Mouse (Mus musculus) layer of hippocampus, adult 9-10 months (tissue): Measurements from ENCODE around the gene Terb2.

ENCODE experiments used
- DNase-seq: peaks from one replicate; pipeline ENCODE4 v3.0.0; 2022; ENCODE audit warnings: low spot score

Terb2 gene

DNA sequence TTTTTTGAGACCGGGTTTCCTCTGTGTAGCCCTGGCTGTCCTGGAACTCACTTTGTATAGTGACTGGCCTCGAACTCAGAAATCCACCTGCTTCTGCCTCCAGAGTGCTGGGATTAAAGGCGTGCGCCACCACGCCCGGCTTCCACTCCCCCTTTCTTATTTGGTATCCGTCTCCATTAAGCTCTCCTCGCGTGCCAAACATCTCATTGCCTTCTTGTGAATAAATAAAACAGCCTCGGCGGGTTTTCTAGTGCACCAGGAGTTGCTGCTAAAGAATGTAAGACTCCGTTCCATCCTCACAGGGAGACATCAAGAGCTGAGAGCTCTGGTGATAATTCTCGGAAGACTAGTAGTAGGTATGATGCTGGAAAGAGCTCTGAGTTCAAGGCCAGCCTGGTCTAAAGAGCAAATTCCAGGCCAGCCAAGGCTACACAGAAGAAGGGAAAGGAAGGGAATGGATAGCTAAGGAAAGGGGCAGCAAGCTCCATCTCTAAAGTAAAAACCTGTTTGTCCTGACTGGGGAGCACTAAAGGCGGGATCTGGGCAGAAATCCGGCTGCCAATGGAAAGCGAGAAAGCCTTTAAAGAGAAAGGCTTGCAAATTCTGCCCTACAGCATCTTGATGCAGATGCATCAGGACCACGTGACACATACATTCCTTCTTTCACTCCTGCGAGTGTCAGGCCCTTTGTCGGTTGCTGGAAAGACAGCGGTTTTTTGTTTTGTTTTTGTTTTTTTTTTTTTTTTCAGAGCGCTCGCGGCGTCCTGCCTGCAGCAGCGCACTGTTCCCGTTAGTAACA lies 47.9 kb downstream of the Terb2 start:
- DNase-seq = peak; percentile 3

DNA sequence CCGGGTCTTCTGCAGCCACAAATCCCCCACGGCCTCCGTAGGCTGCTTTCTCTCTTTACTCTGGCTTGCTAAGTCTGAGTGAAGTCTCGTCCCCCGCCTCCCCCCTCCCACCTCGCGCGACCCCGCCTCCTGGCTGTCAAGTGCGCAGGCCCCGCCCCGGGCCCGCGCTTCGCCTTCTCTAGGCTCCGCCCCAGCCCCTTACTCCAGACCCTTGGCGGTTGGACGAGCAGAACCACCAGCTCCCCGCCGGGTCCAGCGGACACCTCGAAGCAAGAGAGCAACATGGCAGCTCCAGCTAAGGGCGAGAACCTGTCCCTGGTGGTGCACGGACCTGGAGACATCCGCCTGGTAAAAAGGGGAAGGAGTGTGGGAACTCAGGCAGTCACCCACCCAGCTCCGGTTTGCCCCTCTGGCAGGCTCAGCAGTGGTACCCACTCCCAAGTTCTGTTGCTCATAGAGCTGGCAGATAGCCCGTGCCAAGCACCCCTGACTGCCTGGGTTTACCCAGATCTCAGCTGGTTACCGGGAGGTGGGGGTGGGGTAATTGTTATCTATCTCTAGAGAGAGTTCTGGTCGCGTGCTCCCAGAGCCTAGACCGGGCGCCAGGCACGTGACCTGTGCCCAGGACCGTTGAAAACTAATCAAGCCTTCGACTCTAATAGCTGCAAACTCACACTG lies 48.7 kb downstream of the Terb2 start, which contains the start of gene Sord:
Gene Sord, plus strand, starts transcription at position 139 of the 678 bp plus-strand sequence.
- peak; percentile 52 for DNase-seq

DNA sequence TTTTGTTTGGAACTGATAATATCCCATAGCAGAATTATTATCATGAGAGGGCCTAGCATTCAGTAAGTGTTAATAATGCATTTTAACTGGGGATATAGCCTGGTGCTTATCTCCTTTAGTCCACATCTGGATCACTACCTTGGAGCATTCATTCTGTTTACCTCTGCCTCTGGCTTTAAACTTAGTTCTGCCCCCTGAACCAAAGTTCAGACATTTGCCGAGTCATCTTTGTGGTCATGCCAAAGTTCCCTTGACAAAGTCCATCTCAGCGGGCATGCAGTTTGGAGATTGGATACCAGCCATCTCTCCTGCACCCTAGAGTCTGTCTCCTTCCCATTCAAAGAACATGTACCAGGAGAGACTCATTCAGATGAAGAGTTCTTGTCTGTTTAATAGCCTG lies 49.4 kb downstream of the Terb2 start:
- DNase-seq = no peak

DNA sequence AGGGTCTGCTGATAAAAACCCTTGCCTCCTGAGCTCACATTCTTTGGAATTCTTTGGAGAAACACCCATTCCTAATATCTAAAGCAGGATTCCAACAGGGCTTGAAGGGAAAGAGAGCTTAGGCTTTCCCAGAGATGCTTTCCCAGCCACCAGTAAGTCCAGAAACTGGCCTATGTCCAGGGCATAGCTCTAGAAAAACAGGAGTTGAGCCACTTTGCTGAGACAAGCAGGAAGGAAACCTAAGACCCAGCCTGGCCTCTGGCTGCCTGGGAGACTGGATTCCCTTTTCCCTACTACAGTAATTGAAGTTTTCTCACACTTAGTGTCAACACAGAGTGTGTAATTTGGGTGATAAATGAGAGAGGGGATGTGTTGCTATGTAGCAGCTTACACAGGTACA lies 50.2 kb downstream of the Terb2 start:
- no peak for DNase-seq

DNA sequence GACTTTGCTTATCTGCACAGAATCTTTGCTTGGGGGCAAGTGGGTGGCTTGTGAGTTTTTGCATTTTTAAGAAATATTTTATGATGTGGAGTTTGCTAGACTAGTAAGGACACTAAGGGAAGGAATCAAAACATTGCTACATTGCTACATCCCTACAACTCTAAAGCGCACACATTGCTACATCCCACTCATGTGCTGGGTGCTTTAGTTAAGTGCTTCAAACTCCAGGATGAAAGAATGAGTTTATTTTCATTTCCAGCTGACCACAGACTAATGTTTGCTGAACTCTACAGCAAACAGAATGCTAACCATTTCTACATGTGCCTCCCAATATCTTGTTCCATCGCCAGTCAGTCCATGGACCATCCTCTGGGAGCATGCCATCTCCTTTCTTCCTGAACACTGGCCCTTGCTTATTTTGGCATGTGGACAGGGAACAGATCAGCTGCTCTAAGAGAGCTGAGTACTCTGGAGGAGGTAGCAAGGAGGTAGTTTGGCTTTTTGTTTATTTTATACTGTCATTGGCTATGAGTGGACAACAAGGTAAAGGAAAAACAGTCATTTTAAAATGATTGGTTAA lies 51.9 kb downstream of the Terb2 start:
- no peak for DNase-seq

DNA sequence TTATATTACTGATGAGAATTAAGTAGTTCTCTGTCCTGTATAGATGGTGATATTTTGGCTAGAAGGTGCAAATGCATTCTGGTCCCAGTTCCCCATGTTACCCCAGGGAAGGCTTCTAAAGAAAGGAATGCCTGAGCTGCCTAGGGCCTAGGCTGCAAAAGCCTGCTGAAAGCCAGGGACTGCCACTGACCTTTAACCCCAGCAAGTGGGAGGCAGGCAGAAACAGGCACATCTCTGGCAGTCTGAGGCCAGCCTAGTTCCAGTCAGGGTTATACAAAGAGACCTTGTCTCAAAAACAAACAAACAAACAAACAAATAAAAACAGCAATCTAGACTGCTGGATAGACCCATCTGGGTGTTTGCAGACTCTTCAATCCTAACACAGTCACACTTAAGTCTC lies 54.7 kb downstream of the Terb2 start:
- no peak for DNase-seq

DNA sequence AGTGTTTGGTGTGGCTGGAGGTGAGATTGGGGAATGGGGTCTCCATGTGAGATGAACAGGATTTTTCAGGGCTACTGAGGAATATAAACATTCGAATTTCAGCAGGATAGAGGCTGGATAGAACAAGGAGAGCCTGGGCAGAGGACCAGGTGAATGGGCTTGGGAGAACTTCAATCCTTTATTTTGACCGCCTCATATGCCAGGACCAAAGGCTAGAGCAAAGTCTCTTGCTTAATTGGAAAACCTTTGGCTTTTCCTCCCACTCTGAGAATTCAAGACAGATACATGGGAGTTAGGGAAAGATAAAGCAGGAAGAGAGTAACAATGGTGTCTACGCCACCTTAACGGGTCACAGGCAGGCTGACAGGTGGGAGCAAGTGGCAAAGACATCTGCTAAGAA lies 55.2 kb downstream of the Terb2 start:
- DNase-seq = no peak

DNA sequence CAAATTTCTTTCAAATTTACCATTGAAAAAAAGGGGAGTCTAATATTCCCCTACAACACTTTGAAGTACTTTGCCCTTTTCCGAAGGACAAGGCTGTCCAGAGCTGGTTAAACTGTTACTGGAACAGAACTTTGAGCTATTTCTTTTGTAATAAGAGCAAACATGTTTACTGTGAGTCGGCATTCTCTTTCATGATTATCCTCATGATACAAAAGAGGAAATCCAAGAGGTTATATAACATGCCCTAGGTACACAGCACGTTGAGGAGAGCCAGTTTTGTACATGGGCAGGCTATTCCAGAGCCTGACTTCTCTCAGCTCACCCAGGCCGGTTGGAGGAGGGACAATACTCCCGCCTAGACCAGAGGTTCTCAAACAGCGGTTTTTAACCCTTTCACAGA lies 55.9 kb downstream of the Terb2 start:
- no peak for DNase-seq

DNA sequence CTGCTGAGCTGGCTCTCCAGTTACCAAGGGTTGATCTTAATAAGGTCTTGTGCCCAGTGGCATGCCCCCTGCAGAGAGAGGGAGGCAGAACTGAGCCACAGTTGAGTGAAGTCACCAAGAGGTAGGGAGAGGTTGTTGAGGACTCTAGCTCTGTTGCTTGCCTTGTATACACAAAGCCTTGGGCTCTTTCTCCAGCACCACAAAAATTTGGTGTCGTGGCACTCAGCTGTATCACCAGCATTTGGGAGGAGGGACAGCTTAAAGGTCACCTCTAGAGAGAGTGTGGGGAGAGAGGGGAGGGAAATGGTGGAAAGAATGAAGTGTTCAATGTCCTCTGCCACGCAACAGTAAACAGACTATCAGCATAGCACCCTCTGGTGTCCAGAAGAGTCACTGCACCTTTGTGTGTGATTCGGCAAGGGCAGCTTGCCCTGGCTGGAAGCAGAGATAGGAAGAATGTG lies 57.6 kb downstream of the Terb2 start:
- DNase-seq = peak; percentile 76

DNA sequence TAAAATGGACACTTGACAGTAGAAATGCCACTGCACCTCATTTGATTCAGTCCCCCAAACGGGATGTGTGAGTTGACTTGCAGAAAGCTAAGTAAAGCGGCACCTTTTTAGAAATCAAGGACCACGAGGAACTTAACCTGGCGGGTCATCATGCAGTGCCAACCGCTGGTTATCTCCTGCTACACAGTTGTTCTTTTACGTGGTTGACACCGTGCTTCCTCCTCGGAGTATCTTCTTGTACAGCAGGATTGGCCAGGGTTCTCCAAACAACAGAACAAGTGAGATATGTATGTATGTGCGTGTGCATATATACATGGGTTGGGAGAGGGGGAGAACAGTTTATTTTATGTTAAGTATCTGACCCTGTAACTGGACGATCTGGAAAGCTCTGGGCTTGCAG lies 61.7 kb downstream of the Terb2 start:
- no peak for DNase-seq

DNA sequence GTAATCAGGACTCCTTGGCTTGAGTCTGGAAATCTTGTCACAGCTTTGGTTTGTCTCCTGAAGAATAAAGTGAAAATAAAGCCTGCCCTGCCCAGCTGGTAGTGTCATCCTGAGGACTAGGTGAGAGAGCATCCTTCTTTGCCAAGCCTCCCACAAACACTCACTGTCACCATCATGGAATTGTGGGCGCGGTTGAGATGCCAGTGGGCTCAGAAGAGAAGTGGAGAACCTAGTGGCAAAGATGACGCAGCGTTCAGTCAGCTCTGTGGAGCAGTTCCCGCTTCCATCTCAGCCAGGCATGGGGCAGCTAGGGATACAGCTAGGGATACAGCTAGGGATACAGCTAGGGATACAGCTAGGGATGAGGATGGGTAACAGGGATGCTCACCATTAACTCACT lies 69.9 kb downstream of the Terb2 start:
- no peak for DNase-seq
